Mouse (Mus musculus) thymus, postnatal 25 days (tissue): ENCODE results near the gene Btbd35f17.
"Not testable (repeated sequence)": the region's sequence is repeated elsewhere in the genome, so short reads cannot be mapped to it uniquely, and the experiment has no call there.

Experiments used
- DNase-seq: peaks from one replicate; pipeline ENCODE4 v3.0.0; 2022

Btbd35f17 gene

GRCm38 (mm10) chrX:4370336-4370735, at the start of gene Btbd35f17:
Gene Btbd35f17, plus strand, starts transcription at chrX:4370636.
- DNase-seq = not testable (repeated sequence)
